Mouse (Mus musculus): Measurements from ENCODE around the gene Ubald2. TPM values are rescaled to one million over a fixed set of nuclear protein-coding genes. Genes with fewer than 3 reads are reported as not detected.

Gene Ubald2
- total RNA-seq, 2 experiments from 2014 or later: 43.3 to 45.8 TPM

Other genes with a start within 250 kb of the Ubald2 start
- gene Ten1, start 235.2 kb upstream of the Ubald2 start, total RNA-seq (2021): 10 to 100 TPM; 39.5 to 39.9 TPM
- 10 to 100 TPM; 96.3 to 98.3 TPM for gene Acox1, start 235.0 kb upstream of the Ubald2 start, total RNA-seq (2021)
- gene Evpl, start 196.0 kb upstream of the Ubald2 start, total RNA-seq (2021): under 1 TPM; 0.66 to 0.85 TPM
- gene Srp68, start 159.9 kb upstream of the Ubald2 start, total RNA-seq (2021): 10 to 100 TPM; 53.2 to 57.1 TPM
- gene Galr2, start 153.2 kb upstream of the Ubald2 start, total RNA-seq (2021): under 1 TPM; 0.18 to 0.20 TPM
- 100 to 1,000 TPM; 112 to 117 TPM for gene Exoc7, start 126.9 kb upstream of the Ubald2 start, total RNA-seq (2021)
- 1 to 10 TPM; 6.6 to 9.3 TPM for gene Foxj1, start 98.7 kb upstream of the Ubald2 start, total RNA-seq (2021)
- gene Rnf157, start 21.1 kb upstream of the Ubald2 start, total RNA-seq (2021): 100 to 1,000 TPM; 187 to 192 TPM
- gene Qrich2, start 32.1 kb downstream of the Ubald2 start, total RNA-seq (2021): under 1 TPM in 1 of 2 experiments, not detected in 1; 0.08 TPM
- 100 to 1,000 TPM; 107 TPM for gene Prpsap1, start 60.1 kb downstream of the Ubald2 start, total RNA-seq (2021)
- 1 to 10 TPM; 4.8 to 6.7 TPM for gene Sphk1, start 96.8 kb downstream of the Ubald2 start, total RNA-seq (2021)
- gene Ube2o, start 147.4 kb downstream of the Ubald2 start, total RNA-seq (2021): 100 to 1,000 TPM; 115 to 128 TPM
- under 1 TPM; 0.52 to 0.96 TPM for gene Aanat, start 152.3 kb downstream of the Ubald2 start, total RNA-seq (2021)
- 1 to 10 TPM in 1 of 2 experiments, under 1 TPM in 1; 0.90 to 1.5 TPM for gene Rhbdf2, start 192.9 kb downstream of the Ubald2 start, total RNA-seq (2021)
- gene Prcd, start 219.4 kb downstream of the Ubald2 start, total RNA-seq (2021): 1 to 10 TPM in 1 of 2 experiments, under 1 TPM in 1; 0.98 to 2.2 TPM
- gene Cygb, start 220.2 kb downstream of the Ubald2 start, total RNA-seq (2021): 10 to 100 TPM; 17.1 to 20.6 TPM

Measured in left cerebral cortex, postnatal 4 days (tissue).